Mouse (Mus musculus) neural tube, embryonic 11.5 days (tissue): ENCODE data around the gene Gadd45b. TPM values are rescaled to one million over a fixed set of nuclear protein-coding genes. Genes with fewer than 3 reads are reported as not detected.

Source experiments
- ATAC-seq: fragments of 200-750 bp; cut with Nextera tagmentation; 2 replicates; pipeline ENCODE4 v1.8.0; 2017; ENCODE audit warnings: moderate number of reproducible peaks, mild to moderate bottlenecking, moderate TSS enrichment, moderate library complexity; ENCODE audit not compliant: insufficient read depth, low FRiP score, low TSS enrichment
- DNase-seq: peaks from one replicate; pipeline ENCODE4 v3.0.0-alpha.2; 2015; ENCODE audit warnings: low spot score
- H3K27ac ChIP-seq: fragments of 300-500 bp; sonication (generic); 2 replicates; pipeline ENCODE4 v1.5.1; 2014; ENCODE audit warnings: low read depth, mild to moderate bottlenecking, low read length
- H3K27me3 ChIP-seq: fragments of 300-500 bp; sonication (generic); 2 replicates; pipeline ENCODE4 v1.6.1; 2014; ENCODE audit warnings: mild to moderate bottlenecking, low read length, mixed read lengths; ENCODE audit not compliant: control insufficient read depth, insufficient read depth
- H3K36me3 ChIP-seq: fragments of 300-500 bp; sonication (generic); 2 replicates; pipeline ENCODE4 v1.6.1; 2014; ENCODE audit warnings: mild to moderate bottlenecking, low read length, moderate library complexity, mixed read lengths; ENCODE audit not compliant: control insufficient read depth, insufficient read depth
- H3K4me1 ChIP-seq: fragments of 300-500 bp; sonication (generic); 2 replicates; pipeline ENCODE4 v1.6.1; 2014; ENCODE audit warnings: low read length, mixed read lengths; ENCODE audit not compliant: control insufficient read depth, insufficient read depth
- H3K4me2 ChIP-seq: fragments of 300-500 bp; sonication (generic); 2 replicates; pipeline ENCODE4 v1.6.1; 2014; ENCODE audit warnings: low read depth, mild to moderate bottlenecking, moderate library complexity
- H3K4me3 ChIP-seq: fragments of 300-500 bp; sonication (generic); 2 replicates; pipeline ENCODE4 v1.5.1; 2014; ENCODE audit warnings: low read depth, low read length
- H3K9ac ChIP-seq: fragments of 300-500 bp; sonication (generic); 2 replicates; pipeline ENCODE4 v1.6.1; 2014; ENCODE audit warnings: mild to moderate bottlenecking, low read length
- H3K9me3 ChIP-seq: fragments of 300-500 bp; sonication (generic); 2 replicates; pipeline ENCODE4 v1.6.1; 2016; ENCODE audit warnings: low read length; ENCODE audit not compliant: control insufficient read depth
- WGBS: fragments of 180-500 bp; shearing (Covaris S2); extraction: QIAGEN DNeasy Blood & Tissue Kit; methylation state at CpG from one replicate; pipeline ENCODE4 v1.1.7; 2014; 5-methylcytosine and 5-hydroxymethylcytosine counted together
- polyA plus RNA-seq: library from polyadenylated mRNA; unstranded; fragments of >200 nt; fragmentation: Nextera tagmentation; extraction: Ambion mirVana; gene quantifications from 2 replicates; pipeline ENCODE4 v1.2.1, GENCODE M21; 2014

Gene Gadd45b
- 7.9 and 8.5 TPM in 2 replicates for polyA plus RNA-seq

DNA sequence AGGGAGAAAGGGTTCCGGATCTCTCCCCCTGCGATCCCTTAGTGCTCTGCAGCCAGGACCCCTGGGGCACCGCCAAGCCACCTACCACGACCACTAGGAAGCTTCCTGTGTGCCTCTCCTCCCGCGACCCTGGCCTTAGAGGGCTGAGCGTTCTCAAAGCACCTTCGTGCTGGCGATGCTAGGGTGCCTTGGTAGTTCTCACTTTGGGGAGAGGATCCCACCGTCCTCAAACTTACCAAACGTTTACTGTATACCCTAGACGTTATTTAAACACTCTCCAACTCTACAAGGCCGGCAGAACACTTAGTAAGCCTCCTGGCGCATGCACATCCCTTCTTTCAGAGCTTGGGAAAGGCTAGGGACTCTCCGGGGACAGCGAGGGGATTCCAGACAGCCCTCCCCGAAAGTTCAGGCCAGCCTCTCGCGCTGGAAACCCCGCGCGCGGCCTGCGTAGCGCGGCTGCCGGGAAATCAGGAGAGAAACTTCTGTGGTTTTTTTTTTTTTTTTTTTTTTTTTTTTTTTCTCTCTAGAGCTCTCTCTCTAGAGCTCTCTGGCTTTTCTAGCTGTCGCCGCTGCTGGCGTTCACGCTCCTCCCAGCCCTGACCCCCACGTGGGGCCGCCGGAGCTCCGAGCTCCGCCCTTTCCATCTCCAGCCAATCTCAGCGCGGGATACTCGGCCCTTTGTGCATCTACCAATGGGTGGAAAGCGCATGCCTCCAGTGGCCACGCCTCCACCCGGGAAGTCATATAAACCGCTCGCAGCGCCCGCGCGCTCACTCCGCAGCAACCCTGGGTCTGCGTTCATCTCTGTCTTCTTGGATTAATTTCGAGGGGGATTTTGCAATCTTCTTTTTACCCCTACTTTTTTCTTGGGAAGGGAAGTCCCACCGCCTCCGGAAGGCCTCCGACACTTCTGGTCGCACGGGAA, at the start of gene Gadd45b:
TSS of gene Gadd45b (plus strand) at position 775 of the 928 bp plus-strand sequence.
- Histone ChIP-seq H3K4me3 (peak within 1 kb of the TSS; percentile 44), H3K36me3 (no peaks in the 10 kb centered on the region), H3K27me3 (peaks cover 45% of the 10 kb centered on the region), H3K9ac (peak within 1 kb of the TSS; percentile 45; the same call in 1 of the 2 replicates), H3K4me1 (peaks cover 31% of the 10 kb centered on the region), H3K4me2 (peak within 1 kb of the TSS; percentile 86), H3K27ac (no peak within 1 kb of the TSS), H3K9me3 (no peaks in the 10 kb centered on the region)
- peak; percentile 99 for DNase-seq
- peak; percentile 89 for ATAC-seq
- under 1% methylated on average over 56 of the region's 56 CpGs for whole genome bisulfite sequencing

DNA sequence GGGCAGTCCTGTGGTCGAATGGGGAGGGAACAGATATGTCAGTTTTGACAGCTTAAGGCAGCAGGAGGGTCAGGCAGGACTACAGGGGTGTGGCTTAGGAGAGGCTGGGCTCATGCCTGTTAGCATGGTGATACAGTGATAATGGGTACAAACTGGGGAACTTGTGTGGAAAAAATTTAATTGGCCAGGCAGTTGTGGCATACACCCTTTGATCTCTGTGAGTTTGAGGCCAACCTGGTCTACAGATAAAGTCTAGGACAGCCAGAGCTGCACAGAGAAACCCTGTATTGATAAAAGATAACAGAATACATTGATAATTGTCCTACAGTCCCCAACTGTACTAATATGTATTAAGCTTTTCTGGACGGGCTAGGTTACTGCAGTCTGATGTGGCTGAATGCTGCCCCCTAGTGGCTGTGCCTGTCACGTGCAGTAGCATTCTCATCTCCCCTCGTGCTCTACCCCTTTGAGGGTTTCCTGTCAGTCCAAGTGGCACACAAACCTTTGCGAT, 49.7 kb upstream of the Gadd45b start:
- DNase-seq (peak; percentile 67), ATAC-seq (0 out of 2 replicates have a peak, but pooled peaks have one; percentile 48)
- Histone ChIP-seq H3K4me1 (no peaks in the 10 kb centered on the region), H3K27ac (no peak overlapping the region), H3K9me3 (no peaks in the 10 kb centered on the region), H3K4me3 (no peak overlapping the region), H3K27me3 (no peaks in the 10 kb centered on the region), H3K9ac (no peak overlapping the region), H3K36me3 (no peaks in the 10 kb centered on the region), H3K4me2 (no peak overlapping the region)
- WGBS: 24% methylated on average over 5 of the region's 5 CpGs

DNA sequence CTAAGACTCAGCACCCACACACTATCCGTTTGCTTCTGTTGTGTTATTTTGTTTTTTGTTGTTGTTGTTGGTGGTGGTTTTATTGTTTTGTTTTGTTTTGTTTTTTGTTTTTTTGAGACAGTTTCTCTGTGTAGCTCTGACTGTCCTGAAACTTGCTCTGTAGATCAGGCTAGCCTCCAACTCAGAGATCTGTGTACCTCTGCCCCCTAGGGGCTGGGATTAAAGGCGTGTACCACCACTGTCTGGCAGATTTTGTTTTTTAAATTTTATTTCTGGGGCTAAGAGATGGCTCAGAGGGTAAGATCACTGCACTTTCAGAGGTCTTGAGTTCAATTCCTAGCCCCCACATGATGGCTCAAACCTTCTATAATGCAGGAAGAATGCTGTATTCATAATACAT, 49.0 kb upstream of the Gadd45b start:
- WGBS: 71% methylated on average over 2 of the region's 2 CpGs
- ATAC-seq: no peak

DNA sequence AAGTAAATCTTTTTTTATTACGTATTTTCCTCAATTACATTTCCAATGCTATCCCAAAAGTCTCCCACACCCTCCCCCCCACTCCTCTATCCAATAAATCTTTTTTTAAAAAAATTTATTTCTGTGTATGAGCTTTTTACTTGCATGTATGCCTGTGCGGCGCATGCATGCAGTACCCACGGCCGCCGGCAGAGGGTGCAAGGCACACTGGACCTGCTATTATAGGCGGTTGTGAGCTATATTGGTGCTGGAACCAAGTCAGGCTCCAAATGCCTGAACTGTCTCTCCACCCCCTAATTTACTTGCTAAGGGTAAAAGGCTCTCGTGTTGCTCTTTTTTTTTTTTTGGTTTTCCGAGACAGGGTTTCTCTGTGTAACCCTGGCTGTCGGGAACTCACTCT, 48.6 kb upstream of the Gadd45b start:
- H3K9ac ChIP-seq: no peak overlapping the region
- peak; percentile 64 for DNase-seq
- H3K4me1 ChIP-seq: no peaks in the 10 kb centered on the region
- no peaks in the 10 kb centered on the region for H3K27me3 ChIP-seq
- ATAC-seq: no peak
- 26% methylated on average over 10 of the region's 10 CpGs for WGBS
- H3K4me2 ChIP-seq: no peak overlapping the region
- H3K4me3 ChIP-seq: no peak overlapping the region
- no peak overlapping the region for H3K27ac ChIP-seq
- no peaks in the 10 kb centered on the region for H3K9me3 ChIP-seq
- H3K36me3 ChIP-seq: no peaks in the 10 kb centered on the region

More for the DNA sequence above, 49.0 kb upstream of the Gadd45b start:
- no peak for DNase-seq
- no peak overlapping the region for H3K9ac ChIP-seq
- no peaks in the 10 kb centered on the region for H3K36me3 ChIP-seq
- H3K27ac ChIP-seq: no peak overlapping the region
- H3K4me1 ChIP-seq: no peaks in the 10 kb centered on the region
- H3K27me3 ChIP-seq: no peaks in the 10 kb centered on the region
- H3K9me3 ChIP-seq: no peaks in the 10 kb centered on the region
- no peak overlapping the region for H3K4me2 ChIP-seq
- no peak overlapping the region for H3K4me3 ChIP-seq

- no peak for ATAC-seq
- 75% methylated on average over 11 of the region's 11 CpGs for WGBS
- DNase-seq: no peak
Measured at GRCm38 (mm10) chr10:80887181-80887580, 42.7 kb upstream of the Gadd45b start.

GRCm38 (mm10) chr10:80895100-80895499, 34.8 kb upstream of the Gadd45b start:
- no peak for ATAC-seq
- H3K9ac ChIP-seq: no peak overlapping the region
- no peaks in the 10 kb centered on the region for H3K36me3 ChIP-seq
- H3K27me3 ChIP-seq: no peaks in the 10 kb centered on the region
- no peak overlapping the region for H3K4me2 ChIP-seq
- H3K4me3 ChIP-seq: no peak overlapping the region
- 84% methylated on average over 7 of the region's 7 CpGs for WGBS
- no peak overlapping the region for H3K27ac ChIP-seq
- DNase-seq: no peak
- H3K4me1 ChIP-seq: peaks cover 6% of the 10 kb centered on the region
- no peaks in the 10 kb centered on the region for H3K9me3 ChIP-seq

More at GRCm38 (mm10) chr10:80887181-80887580, 42.7 kb upstream of the Gadd45b start:
- Histone ChIP-seq H3K4me2 (no peak overlapping the region), H3K27me3 (peaks cover 4% of the 10 kb centered on the region; the same call in 1 of the 2 replicates), H3K9ac (no peak overlapping the region), H3K4me1 (no peaks in the 10 kb centered on the region), H3K36me3 (no peaks in the 10 kb centered on the region), H3K27ac (no peak overlapping the region), H3K9me3 (no peaks in the 10 kb centered on the region), H3K4me3 (no peak overlapping the region)

GRCm38 (mm10) chr10:80895697-80896096, 34.2 kb upstream of the Gadd45b start:
- Histone ChIP-seq H3K9me3 (no peaks in the 10 kb centered on the region), H3K4me1 (peaks cover 6% of the 10 kb centered on the region), H3K9ac (no peak overlapping the region), H3K36me3 (no peaks in the 10 kb centered on the region), H3K27me3 (no peaks in the 10 kb centered on the region), H3K27ac (no peak overlapping the region), H3K4me2 (no peak overlapping the region), H3K4me3 (no peak overlapping the region)
- DNase-seq (no peak), ATAC-seq (no peak)
- WGBS: 82% methylated on average over 6 of the region's 6 CpGs

DNA sequence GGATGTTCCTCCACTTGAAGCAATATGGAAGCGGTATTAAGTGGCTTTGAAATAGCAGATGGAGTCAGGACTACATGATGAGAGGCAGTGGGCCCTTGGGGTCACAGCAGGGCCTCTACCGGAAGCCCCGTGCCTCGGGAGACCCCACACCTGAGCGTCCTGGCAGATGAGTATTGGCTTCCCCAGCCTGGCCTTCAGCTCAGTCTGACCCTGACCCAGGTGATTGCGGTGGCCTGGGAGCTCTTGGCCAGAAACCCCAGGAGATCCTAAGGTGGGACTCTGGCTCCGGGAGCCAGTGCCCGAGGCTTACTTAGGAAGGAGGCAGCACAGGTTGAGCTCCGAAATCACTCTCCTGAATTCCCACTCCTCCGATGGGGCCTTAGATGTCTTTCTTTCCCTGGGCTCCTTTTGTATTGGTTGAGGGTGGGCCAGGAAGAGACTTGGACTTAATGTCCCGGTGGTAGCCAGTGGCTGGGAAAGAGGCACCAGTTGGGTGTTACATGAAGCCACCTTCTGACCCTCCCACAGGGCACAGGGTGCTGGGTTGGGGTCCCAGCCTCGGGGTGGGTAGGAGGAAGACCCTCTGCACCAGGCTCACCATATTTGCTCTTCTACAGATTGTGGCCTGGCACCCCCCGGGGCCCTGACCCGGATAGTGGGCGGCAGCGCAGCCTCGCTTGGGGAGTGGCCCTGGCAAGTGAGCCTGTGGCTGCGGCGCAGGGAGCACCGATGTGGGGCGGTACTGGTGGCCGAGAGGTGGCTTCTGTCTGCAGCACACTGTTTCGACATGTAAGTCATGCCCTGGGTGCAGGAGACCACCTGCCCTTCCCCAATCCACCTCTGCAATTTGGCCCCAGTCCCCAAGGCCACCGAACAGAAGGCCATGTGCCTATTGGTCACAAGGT, 33.0 kb upstream of the Gadd45b start:
- no peak for DNase-seq
- H3K9ac ChIP-seq: no peak overlapping the region
- no peaks in the 10 kb centered on the region for H3K27me3 ChIP-seq
- no peaks in the 10 kb centered on the region for H3K9me3 ChIP-seq
- no peak overlapping the region for H3K4me3 ChIP-seq
- H3K4me1 ChIP-seq: peaks cover 6% of the 10 kb centered on the region
- H3K27ac ChIP-seq: no peak overlapping the region
- no peak for ATAC-seq
- H3K36me3 ChIP-seq: no peaks in the 10 kb centered on the region
- no peak overlapping the region for H3K4me2 ChIP-seq
- WGBS: 75% methylated on average over 24 of the region's 24 CpGs
